Mouse (Mus musculus) urinary bladder, postnatal 36 days (tissue): ENCODE measurements around the gene Smyd3.

Experiments used
- DNase-seq, 2 experiments: peaks; one replicate each; pipeline ENCODE4 v3.0.0; 2022; ENCODE audit warnings: low spot score in 2 of 2, mixed read lengths in 1 of 2

The Smyd3 gene

DNA sequence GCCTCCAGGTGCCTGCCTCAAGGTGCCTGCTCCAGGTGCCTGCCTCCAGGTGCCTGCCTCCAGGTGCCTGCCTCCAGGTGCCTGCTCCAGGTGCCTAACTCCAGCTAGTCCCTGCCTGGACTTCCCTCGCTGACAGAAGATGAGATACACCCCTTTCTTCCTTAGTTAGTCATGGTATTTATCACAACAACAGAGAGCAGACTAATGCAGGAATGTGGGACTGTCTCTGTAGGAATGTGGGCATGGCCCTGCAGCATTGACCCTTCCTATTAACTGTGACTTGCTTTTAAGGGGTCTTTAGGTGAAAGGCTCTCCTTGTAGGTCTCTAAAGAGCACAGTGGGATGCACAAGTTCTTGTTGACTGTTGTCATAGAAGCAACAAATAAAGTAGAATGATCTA lies 445.4 kb downstream of the Smyd3 start:
- DNase-seq: no peak

DNA sequence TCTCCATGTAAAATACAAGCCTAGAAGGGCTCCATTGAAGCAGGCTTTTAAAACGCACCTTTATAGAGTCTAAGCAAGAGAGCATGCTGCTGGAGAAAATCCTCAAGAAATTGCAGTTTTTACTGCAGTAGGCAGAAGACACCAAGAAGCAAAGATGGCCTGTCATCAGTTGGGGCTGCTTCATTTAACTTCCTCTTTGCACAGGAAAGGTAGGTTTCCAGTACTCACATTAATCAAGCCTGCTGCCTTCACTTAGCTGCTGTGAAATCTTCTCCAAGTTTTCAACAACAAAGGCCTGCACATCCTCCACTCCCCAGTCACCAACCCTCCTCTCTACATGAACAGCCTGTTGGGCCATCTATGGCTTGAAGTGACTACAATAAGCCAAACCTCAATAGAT lies 448.9 kb downstream of the Smyd3 start:
- DNase-seq: no peak

DNA sequence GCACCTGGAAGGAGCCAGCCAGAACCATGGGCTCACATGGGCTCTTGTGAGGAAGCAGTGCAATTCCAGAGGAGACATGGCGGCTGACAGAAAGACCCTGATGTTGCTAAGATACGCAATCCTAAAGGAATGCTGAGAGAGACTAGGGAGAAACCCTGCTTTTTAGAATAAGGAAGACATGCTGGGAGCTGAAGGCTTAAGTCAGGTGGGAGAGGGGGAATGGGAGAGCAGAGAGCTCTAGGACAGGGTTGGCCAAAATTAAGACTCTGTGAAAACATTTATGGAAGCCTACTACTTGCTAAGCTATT lies 452.6 kb downstream of the Smyd3 start:
- DNase-seq: no peak

DNA sequence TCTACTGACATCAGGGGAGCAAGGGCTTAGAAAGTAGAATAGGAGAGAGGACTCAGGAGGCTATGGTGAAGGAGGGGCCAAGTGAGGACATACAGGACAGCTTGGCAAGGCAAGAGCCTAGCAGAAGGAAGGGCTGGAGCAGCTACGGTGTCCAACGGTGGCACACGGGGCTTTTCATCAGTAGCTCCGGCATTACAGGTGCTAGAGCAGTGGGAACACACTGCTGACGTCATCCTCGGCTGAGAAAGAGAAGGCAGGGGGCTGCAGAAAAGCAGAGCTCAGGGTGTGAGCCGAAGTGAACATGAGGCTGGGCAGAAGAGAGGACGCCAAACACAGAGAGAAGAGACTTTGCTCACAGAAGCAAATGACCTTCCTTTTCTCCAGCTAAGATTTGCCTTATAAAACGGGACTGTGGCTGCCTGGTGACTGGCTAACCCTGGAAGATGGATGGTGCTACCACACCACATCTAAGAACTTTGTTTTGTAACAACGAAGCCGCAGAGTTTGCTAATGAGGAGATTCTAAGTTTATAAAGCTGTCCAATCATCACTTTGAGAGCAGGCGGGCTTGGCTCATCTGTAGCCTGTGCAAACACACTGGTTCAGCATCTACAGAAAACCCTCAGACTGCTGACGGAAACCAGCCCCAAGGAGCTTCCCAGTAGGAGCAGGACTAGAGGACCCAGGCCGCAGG lies 453.1 kb downstream of the Smyd3 start:
- DNase-seq: no peak

DNA sequence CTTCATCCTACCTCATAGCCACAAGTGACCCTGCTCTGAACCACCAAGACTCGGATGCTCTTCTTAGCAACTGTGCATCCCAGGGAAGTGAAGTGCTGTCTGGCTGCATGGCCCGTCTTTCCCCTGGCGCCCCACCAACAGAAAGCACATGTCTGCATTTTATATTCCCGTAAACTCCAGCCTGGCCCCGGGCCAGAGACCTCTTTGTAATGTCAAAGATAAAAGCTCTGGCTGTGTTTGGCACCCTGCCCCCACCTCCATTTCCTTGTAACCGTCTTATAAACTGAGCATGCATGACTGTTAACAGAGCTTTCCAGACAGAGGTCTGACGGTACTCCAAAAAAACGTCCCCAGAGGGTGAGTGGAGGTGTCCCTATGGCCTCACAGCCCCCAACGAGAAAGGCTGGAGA lies 456.1 kb downstream of the Smyd3 start:
- DNase-seq: peak; percentile 30 to 65

DNA sequence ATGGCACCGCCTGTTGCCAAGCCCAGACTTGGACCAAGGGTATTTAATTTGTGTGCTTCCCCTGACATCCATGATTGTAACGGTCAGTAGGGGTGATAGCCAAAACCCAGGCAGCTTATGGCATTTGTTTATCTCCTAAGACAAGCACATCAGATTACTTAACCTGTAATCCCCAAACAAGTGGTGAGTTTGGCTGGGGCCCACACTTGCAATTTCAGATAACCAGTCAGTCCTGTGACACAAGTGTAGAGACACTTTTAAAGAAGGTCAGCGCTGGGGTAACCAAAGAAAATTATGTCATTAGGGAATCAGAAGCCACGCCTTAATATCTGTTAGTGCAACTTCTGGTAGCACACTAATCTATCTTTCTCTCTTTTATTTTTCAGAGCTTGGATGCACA lies 456.8 kb downstream of the Smyd3 start:
- DNase-seq: no peak

DNA sequence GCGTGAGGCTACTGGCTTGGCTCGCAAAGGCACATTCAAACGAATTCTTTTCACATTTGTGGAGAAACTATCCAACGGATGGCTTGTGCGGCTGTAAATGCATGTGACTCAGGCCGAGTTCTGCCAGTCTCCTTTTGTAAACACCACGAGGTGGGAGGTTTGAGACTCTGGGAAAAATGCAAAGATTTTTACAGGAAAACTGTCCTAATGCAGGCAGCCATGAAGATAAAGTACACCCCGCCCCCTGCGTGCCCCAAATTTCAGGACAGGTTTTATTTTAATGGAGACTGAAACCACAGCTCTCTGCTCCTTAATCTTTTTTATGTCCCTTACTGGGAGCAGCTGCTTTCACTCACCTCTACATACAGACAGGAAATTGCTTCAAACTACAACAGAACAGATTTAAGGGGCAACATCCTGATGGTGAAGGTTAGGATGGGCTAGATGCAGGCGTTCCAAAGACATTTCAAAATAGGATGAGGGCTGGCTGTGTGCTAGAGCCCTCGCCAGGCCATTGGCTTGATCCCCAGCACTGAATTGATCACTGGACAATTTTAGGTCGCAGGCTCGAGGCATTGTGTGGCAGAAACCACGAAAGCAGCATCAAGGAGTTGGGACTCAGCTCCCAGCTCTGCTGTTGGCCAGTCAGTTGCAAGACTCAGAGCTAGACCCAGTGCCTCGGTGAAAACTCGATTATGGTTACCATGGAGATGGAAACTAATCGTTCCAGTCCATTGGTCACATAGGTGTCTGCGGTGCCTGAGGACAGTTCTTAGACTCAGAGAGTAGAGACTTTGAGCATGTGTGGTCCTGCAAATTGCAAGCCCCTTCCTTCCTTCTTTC lies 457.5 kb downstream of the Smyd3 start:
- peak in 1 of 2 experiments; percentile 13 for DNase-seq

DNA sequence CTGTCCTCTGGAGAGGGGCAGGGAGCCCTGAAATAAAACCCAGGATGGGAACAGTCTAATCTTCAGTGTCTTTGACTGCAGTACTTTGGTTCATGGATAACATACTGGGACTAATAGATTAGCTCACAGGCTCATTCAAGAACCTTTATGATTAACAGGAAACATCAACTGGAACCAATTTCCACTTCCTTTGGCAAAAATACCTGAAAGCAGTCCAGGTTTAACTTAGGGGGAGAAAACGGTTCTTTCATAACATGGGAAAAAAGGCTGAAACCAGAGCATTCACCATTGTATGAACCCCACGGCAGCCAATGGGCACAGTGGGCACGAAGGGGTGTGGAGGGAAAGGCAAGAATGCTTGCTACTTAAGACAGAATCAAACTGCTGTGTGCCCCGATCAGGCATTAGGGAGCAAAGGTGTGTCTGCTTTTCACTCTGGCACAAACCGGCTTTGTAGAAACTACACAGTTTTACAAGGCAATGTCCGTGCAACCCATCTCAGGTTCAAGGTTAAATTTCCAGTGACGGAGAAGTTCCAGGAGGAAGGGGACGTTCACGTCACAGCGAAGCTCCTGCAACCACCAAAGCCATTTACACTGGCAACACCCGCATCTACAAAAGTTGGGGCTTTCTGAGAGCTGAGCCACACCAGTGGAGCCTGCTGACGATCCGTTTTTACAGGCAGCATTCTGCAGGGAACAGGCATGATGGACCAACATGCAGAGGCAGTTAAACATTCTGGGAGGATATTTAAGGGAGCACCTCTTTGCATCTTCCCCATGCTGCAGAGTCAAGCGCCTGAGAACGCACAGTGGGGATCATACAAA lies 458.3 kb downstream of the Smyd3 start:
- no peak for DNase-seq

DNA sequence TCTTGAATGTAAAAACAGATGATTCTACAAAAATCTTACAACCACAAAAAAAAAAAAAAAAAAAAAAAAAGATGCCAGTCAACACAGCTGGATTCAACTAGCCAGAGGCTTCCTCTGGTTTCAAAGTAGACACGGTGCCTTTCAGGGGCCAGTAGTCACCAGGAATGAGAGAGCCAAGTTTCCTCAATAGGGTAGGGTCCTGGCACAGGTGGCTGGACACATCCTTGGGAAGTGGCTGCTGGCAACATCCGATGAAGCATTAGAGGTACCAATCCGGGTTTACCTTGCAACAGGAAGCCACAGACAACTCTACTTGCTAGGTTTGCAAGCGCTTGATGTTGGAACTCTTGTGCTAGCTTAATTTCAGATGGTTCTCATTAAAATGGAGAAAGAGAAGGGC lies 459.2 kb downstream of the Smyd3 start:
- DNase-seq: no peak

DNA sequence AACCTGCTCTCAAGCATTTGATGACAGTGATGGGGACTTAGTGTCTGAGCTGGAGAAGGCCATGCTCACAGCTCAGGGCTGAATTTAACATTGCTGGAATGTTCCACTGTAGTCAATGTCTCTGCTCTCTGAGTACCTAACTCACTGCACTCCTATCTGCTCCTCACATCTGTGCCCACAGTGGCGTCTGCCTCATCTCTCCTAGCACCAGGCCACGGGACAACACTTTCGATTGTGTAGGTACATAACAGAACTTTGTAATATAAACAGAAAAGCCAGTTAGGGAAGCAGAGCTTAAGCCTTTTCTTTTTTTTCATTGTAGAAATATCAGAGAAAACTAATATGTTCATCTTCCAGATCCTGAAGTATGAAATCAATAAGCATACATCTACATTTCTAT lies 462.1 kb downstream of the Smyd3 start:
- no peak for DNase-seq

DNA sequence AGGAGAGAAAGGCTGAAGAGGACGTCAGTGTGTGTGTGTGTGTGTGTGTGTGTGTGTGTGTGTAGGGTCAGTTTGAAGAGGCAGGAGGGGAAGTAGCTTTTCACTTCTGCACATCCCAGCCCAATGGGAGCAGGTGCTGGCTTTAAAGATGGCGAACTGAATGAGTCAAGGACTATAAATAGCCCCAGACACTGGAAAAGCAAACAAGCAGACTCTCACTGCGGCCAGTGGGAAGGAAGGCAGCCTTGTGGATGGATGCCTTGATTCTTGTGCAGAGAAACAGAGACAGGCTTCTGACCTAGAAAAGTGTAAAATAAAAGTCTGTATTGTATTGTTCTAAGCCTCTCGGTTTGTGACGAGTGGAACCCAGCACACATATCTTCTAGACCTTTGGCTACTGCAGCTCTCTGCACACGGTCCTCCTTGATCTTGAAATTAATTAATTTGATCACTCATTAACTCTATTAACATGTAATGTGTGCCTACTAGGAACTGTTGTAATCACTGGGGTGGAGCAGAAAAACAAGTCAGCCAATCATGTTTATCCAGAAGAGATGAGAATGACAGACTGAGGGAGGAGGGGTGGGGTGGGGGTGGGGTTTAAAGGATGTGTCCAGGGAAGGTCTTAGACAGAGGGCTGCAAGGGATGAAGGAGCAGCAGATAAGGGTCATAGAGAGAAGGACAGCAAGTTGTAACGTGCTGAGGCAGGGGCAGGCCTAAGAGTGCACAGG lies 463.3 kb downstream of the Smyd3 start:
- no peak for DNase-seq

DNA sequence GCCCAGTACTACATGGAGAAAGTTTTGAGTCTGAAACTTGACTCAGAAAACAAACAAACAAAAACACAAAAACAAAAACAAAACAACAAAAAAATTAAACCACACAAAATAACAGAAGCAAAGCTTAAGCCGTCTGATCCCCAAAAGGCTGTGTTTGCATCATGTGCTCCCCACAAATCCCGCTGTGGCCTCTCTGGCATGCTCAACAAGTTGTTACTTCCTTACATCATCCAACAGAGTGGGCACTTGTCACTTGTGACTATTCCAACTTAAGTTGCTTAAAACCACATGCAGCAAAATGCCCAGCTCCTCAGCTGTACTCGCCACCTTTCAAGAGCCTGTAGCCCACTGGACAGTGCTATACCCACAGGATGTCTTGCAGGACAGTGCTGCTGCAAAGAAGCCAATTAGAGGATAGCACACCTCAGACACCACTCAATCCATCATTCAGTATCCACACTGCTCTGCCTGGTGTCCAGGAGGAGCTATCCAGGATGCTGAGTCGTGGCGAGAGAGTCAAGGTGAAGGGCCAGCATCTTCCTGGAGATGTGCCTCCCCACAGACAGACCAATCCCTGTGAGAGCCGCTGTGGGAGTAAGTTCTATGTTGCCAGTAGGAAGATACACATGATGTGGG lies 465.2 kb downstream of the Smyd3 start:
- no peak for DNase-seq

DNA sequence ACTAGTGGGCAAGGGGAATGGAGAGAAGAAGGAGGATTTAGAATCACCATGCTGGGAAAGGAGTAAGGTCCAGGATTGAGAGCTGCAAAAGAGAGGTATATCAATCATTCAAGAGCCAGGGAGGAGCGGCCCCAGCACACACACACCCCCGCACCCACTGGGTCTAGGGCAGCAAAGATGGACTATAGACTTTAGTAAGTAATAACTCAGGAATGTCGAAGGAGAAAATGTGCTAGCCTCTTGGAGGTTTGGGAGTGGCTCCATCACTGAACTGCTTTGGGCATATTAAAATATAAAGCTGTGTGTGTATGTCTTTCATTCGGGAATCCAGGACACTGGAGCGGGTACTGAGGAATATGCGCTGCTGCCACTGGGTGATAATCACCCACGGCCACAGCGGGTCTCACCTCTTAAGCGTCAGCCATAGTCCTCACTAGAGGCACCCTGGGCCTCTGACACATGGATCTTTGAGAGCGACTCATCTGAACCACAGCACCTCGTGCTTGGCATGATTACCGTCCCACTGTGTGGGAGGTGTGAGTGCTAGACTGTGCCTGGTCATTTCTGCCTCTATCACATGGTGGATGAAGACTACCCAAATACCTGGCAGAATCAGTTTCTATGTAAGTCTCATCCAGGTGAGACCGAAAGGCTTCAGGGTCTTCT lies 469.8 kb downstream of the Smyd3 start:
- DNase-seq: no peak

DNA sequence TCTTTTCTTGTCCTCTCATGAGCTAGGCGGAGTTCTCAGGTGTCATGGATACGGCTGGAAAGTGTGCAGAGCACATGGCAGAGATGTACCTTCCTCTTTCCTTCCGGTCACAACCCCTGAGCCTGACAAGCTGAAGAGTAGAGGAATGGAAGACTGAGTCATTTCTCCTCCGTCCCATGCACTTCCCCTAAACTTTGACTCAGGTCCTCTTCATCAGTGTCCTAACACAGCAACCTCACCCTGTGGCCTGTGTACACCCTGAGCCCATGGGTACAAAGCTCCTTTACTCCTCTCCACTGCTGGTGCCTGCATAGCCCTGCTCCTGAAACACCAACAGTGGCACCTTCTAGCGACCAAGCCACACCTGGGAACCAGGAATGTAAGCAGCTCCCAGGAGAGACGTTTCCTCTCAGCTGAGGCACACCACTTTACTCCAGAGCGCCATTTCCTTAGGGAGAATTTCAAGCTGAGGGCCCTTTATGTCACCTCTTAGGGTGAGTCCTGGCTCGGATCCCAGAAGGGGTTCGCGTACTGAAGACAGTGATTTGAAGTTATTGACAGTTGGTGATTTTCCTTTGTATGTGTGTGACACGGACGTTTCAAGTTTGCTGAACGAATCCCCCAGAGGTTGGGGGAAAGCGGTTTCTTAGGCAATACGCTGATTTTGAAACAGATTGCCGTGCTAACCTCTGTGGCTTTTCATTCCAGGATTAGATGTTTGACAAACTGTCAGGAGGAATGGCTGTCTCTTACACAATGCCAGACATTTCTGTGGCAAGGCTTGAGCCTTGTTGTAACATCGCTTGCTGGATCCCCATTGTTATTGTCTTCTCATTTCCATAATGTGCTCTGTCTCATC lies 471.8 kb downstream of the Smyd3 start:
- no peak for DNase-seq

DNA sequence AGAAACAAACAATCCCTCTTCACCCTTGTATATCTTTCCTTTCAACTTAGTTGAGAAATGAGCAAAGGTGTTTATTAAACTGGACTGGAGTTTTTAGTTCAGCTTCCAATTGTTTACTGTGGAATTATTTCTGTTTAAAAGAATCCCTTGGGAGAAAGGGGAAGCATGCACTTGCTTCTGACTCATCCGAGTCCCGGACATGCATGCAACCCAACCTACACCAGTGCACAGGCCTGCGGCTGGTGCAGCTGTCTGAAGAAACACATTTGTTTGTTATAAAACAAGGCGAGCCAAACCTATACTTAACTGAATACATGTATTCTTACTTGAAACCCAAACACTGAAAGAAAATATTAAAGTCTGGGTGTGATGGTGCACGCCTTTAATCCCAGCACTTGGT lies 473.7 kb downstream of the Smyd3 start:
- no peak for DNase-seq

DNA sequence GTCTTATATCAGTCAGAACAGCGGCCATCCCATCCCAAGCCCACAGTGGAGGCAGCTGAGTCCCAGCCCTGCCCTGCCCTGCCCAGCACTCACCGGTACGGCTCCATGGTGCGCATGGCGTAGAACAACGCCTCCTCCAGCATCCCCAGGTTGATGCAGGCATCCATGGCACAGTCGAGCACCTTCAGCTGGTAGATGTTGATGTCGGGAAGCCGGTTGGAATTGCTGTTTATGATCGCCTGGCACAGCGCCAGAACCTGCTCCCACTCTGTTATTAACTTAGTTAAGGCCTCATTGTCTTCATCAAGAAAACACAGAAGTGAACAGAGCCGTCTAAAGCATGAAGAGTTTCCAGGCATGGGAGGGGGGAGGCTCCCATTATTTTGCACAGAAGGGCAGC lies 474.2 kb downstream of the Smyd3 start:
- no peak for DNase-seq

DNA sequence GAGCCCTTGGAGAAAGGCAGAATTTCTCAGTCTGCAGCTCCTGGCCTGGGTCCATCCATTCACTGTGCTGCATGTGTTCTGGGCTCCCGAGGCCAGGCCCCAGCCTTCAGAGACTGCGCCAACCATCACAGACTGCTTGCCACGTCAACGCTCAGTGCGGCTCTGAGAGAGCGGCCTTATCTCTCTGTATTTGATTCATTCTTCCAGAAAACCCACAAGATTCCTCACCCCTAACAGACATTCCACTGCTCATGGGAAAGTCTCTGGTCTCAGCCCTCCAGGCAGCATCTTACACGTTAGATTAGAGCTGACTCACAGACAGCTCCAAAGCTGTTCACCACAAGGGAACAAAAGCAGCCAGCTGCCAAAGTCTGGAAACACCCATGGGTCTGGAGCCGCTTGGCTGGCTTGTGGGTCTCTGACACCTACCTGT lies 475.9 kb downstream of the Smyd3 start:
- peak in 1 of 2 experiments; percentile 22 for DNase-seq

DNA sequence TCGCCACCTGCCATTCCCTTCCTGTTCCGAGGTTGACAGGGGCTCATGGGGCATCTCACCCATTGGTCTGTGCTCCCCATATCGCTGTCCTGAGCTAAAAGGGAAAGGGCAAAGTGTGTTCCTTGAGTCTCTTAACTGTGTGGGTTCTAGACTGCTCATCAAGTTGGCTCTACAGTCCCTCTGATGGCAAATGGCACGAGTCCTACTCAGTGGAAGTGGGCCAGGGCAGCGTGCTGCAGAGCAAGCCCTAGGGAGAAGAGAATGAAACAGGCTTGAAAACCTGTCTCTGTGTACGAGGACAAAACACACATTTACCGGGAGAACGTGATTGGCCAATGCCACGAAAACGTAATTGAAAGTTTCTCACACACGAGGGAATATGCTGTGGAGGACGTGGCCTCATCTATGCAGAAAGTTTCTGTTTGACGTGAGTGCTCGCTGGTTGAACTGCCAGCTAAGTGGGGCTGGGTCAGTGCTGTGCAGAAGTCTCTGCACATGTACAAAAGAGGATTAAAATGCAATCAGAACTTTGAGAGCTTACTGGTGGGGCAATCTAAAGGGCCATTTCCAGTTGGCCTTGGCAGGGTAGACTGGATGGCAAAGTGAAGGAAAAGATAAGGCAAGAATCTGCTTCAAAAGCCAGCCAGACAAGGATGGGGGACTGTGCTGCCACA lies 476.5 kb downstream of the Smyd3 start:
- DNase-seq: peak in 1 of 2 experiments; percentile 22

DNA sequence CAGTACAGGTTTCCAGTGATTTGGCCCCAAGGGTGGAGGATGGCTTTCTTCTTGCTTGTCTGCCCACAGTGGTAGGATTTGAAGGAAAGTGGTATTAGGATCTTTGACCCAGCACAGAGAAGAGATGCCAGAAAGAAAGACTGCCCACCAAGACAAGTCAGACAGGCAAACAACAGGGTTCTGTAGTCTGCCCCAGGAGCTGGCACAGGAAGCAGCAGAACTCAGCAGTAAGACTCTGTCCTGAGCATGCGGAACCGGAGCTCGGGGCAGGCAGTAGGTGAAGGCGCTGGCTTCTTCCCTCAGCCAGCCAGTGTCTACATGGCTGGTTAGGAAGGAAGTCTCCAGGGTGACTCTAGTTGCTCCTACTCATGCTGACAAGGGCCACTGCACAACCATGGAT lies 479.0 kb downstream of the Smyd3 start:
- no peak for DNase-seq
